Mouse (Mus musculus): ENCODE measurements around the gene Dll1.

DNA sequence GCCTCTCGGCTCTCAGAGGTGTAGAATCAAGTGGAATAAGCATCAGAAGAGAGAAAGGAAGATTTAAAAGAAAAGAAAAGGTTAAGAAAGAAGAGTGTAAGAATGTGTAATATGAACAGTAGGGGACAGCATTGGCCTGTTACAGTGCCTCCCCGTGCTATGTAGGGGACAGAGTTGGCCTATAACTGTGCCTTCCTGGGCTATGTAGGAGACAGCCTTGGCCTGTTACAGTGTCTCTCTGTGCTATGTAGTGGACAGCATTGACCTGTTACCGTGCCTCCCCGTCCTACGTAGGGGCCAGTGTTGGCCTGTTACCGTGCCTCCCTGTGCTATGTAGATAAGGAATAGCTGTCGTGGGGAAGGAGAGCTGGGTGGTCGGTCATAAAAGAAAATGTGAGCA, 42.9 kb upstream of the Dll1 start:
- TF ChIP-seq POLR2A (IDR thresholded peaks at IDR 0.05; ENCODE audit: extremely low read depth, insufficient read depth, low read length) (no peak), CTCF (IDR thresholded peaks at IDR 0.05; ENCODE audit: extremely low read depth, insufficient read depth, low read length) (0 out of 2 replicates have a peak, but pooled peaks have one; percentile 11)
